Comparison of ENCODE assay signal across 8 mouse cellular contexts in the genomic region with DNA sequence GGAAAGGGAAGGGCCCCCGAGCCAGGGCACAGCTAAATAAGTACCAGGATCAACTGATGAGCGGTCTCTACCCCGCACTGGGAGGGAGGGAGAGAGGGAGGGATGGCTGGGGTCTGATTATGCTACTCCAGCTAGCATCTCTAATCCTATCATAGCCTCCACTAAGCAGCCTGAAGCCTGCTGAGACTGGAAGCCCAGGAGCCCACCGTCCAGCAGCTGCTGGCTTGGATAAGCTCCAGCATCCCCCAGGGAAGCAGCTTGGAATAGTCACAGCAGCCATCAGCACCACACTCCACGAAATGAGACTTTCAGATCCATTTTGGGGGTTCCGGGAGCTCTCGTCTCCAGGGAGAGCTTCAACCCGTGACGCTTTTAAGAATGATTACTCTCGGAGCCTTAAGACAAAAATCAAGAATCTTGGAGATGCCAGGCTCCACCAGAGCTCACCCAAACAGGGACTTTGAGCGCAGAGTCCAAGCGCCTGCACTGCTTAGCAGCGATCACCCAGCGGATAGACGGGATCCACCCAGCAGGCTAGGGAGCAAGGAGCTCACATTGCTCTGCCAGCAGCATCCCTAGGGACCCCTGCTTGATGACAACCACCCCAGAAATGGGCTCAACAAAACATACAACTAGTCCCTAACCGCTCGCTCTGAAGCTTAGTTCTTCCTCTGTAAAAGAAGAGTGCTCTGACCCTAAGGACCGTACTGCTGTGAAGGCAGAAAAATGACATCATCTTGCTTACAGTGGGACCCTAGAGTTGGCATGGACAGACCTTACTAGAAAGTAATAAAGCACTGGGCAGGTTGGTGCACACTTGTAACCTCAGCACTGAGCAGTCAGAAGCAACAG.
DNase-seq lines count a peak whose midpoint lies in the region; ATAC-seq and TF ChIP-seq lines count a peak whose summit lies in the region.

No protein-coding gene starts in this region.

- TF ChIP-seq CTCF in heart, adult 2 months (IDR thresholded peaks at IDR 0.05): no peak

- WGBS in heart, adult 2 months: 51% methylated on average over 18 of the region's 18 CpGs

- no peak overlapping the region for H3K4me3 ChIP-seq in heart, adult 2 months

- H3K27ac ChIP-seq in heart, adult 2 months: no peak overlapping the region

- TF ChIP-seq POLR2A in heart, adult 2 months (IDR thresholded peaks at IDR 0.05; ENCODE audit: insufficient read depth, low read depth, low read length): no peak

- H3K9ac ChIP-seq in heart, adult 2 months (ENCODE audit: low read depth, low read length): no peak overlapping the region

- TF ChIP-seq EP300 in heart, adult 2 months (IDR thresholded peaks at IDR 0.05; ENCODE audit: insufficient read depth, low read depth, low read length): no peak

- DNase-seq in cerebellum, adult 11-12 months: peak; percentile 15
- no peak for DNase-seq in cerebellum, adult 11 months
- peak; percentile 36 for DNase-seq in embryo, embryonic 10.5 days (ENCODE audit: low spot score)
- peak; percentile 51 to 53 for DNase-seq in heart, adult 2 months
- peak; percentile 82 for DNase-seq in kidney, postnatal 10 days
- peak; percentile 79 for DNase-seq in retina, embryonic 14.5 days (ENCODE audit: low spot score)

- intact Hi-C loops in heart, adult 2 months (cut with DNase I): no loop called here

- no peaks in the 10 kb centered on the region for H3K79me2 ChIP-seq in heart, adult 2 months (replicated peaks; ENCODE audit: control insufficient read depth, insufficient read depth, low read length)

- no peak for ATAC-seq in megakaryocyte progenitor cell, adult 5-6 weeks (replicated peaks; ENCODE audit: poor library complexity)
- ATAC-seq in monocyte, adult 5-6 weeks (replicated peaks; ENCODE audit: insufficient number of reproducible peaks, low FRiP score, low TSS enrichment, poor library complexity, severe bottlenecking): no peak

- no peaks in the 10 kb centered on the region for H3K4me1 ChIP-seq in heart, adult 2 months (ENCODE audit: control insufficient read depth, insufficient read depth, low read length)

- no peaks in the 10 kb centered on the region for H3K36me3 ChIP-seq in heart, adult 2 months (ENCODE audit: control insufficient read depth, insufficient read depth, low read length)

- H3K27me3 ChIP-seq in heart, adult 2 months (ENCODE audit: control insufficient read depth, insufficient read depth, low read length): no peaks in the 10 kb centered on the region; the same call in 1 of the 2 replicates
